Mouse (Mus musculus) midbrain, embryonic 14.5 days (tissue): ENCODE data around the gene Gm10273. TPM values are rescaled to one million over a fixed set of nuclear protein-coding genes. Genes with fewer than 3 reads are reported as not detected.
"Not testable (repeated sequence)": the region's sequence is repeated elsewhere in the genome, so short reads cannot be mapped to it uniquely, and the experiment has no call there.

Experiments
- ATAC-seq: fragments of 200-750 bp; cut with Nextera tagmentation; 2 replicates; pipeline ENCODE4 v1.8.0; 2017; ENCODE audit warnings: moderate number of reproducible peaks, moderate library complexity; ENCODE audit not compliant: low FRiP score, low TSS enrichment
- DNase-seq: peaks from one replicate; pipeline ENCODE4 v3.0.0-alpha.2; 2015
- H3K27ac ChIP-seq: fragments of 300-500 bp; sonication (generic); replicated peaks from 2 replicates; pipeline ENCODE4 v1.5.1; 2014; ENCODE audit warnings: mild to moderate bottlenecking, low read depth, low read length, moderate library complexity
- H3K27me3 ChIP-seq: fragments of 300-500 bp; sonication (generic); 2 replicates; pipeline ENCODE4 v1.6.1; 2014; ENCODE audit warnings: low read length, control low read depth, mixed read lengths; ENCODE audit not compliant: control insufficient read depth, insufficient read depth
- H3K36me3 ChIP-seq: fragments of 300-500 bp; sonication (generic); 2 replicates; pipeline ENCODE4 v1.6.1; 2014; ENCODE audit warnings: low read length, control low read depth; ENCODE audit not compliant: control insufficient read depth, insufficient read depth
- H3K4me1 ChIP-seq: fragments of 300-500 bp; sonication (generic); 2 replicates; pipeline ENCODE4 v1.6.1; 2014; ENCODE audit warnings: mild to moderate bottlenecking, antibody characterized with exemption, low read length, control low read depth; ENCODE audit not compliant: control insufficient read depth, insufficient read depth
- H3K4me2 ChIP-seq: fragments of 300-500 bp; sonication (generic); 2 replicates; pipeline ENCODE4 v1.6.1; 2014; ENCODE audit warnings: mild to moderate bottlenecking, low read length, moderate library complexity
- H3K4me3 ChIP-seq: fragments of 300-500 bp; sonication (generic); replicated peaks from 2 replicates; pipeline ENCODE4 v1.5.1; 2014; ENCODE audit warnings: low read depth, low read length
- H3K9ac ChIP-seq: fragments of 300-500 bp; sonication (generic); replicated peaks from 2 replicates; pipeline ENCODE4 v1.6.1; 2014; ENCODE audit warnings: mild to moderate bottlenecking, low read length, moderate library complexity
- H3K9me3 ChIP-seq: fragments of 300-500 bp; sonication (generic); 2 replicates; pipeline ENCODE4 v1.6.1; 2016; ENCODE audit warnings: low read length, control low read depth, mixed read lengths; ENCODE audit not compliant: control insufficient read depth
- WGBS: fragments of 180-500 bp; shearing (Covaris S2); extraction: QIAGEN DNeasy Blood & Tissue Kit; methylation state at CpG from one replicate; pipeline ENCODE4 v1.1.7; 2014; 5-methylcytosine and 5-hydroxymethylcytosine counted together
- polyA plus RNA-seq: library from polyadenylated mRNA; unstranded; fragments of >200 nt; fragmentation: Nextera tagmentation; extraction: Ambion mirVana; gene quantifications from 2 replicates; pipeline ENCODE4 v1.2.1, GENCODE M21; 2014

Gm10273 gene
- polyA plus RNA-seq, 1 experiment from 2014 or later, result 5.0 TPM

- no peak overlapping the region for H3K27ac ChIP-seq
- no peak overlapping the region for H3K4me2 ChIP-seq
- no peak overlapping the region for H3K9ac ChIP-seq
- H3K4me3 ChIP-seq, result no peak overlapping the region
- 86% methylated on average over 2 of the region's 2 CpGs for WGBS
- no peaks in the 10 kb centered on the region for H3K9me3 ChIP-seq
- H3K36me3 ChIP-seq, result no peaks in the 10 kb centered on the region
- H3K27me3 ChIP-seq, result no peaks in the 10 kb centered on the region
- H3K4me1 ChIP-seq, result no peaks in the 10 kb centered on the region
- no peak for ATAC-seq
- DNase-seq, result no peak
Observed at GRCm38 (mm10) chr10:59380411-59380821, 15.0 kb upstream of the Gm10273 start.

DNA sequence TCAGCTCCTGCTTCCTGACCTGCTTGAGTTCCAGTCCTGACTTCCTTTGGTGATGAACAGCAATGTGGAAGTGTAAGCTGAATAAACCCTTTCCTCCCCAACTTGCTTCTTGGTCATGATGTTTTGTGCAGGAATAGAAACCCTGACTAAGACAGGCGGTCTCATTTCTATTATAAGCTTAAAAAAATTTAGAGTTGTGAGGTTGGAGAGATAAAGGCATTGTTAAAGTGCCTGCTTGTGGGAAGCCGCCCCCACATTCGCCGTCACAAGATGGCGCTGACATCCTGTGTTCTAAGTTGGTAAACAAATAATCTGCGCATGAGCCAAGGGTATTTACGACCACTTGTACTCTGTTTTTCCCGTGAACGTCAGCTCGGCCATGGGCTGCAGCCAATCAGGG is 13.9 kb upstream of the Gm10273 start:
- WGBS, result 74% methylated on average over 6 of the region's 10 CpGs
- H3K4me1 ChIP-seq, ATAC-seq, H3K9me3 ChIP-seq, H3K36me3 ChIP-seq, H3K9ac ChIP-seq, H3K27me3 ChIP-seq, H3K4me2 ChIP-seq, DNase-seq, H3K27ac ChIP-seq, H3K4me3 ChIP-seq: not testable (repeated sequence)

GRCm38 (mm10) chr10:59386951-59387350 is 8.5 kb upstream of the Gm10273 start:
- Histone ChIP-seq H3K9ac (no peak overlapping the region), H3K36me3 (no peaks in the 10 kb centered on the region), H3K27ac (no peak overlapping the region), H3K27me3 (no peaks in the 10 kb centered on the region), H3K9me3 (peaks cover 5% of the 10 kb centered on the region; the same call in 1 of the 2 replicates), H3K4me3 (no peak overlapping the region), H3K4me2 (no peak overlapping the region), H3K4me1 (no peaks in the 10 kb centered on the region)
- ATAC-seq (no peak), DNase-seq (no peak)
- 91% methylated on average over 7 of the region's 8 CpGs for WGBS

- Histone ChIP-seq H3K27me3 (no peaks in the 10 kb centered on the region), H3K9me3 (peaks cover 5% of the 10 kb centered on the region; the same call in 1 of the 2 replicates), H3K4me2 (no peak overlapping the region), H3K27ac (no peak overlapping the region), H3K9ac (no peak overlapping the region), H3K4me3 (no peak overlapping the region), H3K36me3 (no peaks in the 10 kb centered on the region), H3K4me1 (no peaks in the 10 kb centered on the region)
- WGBS, result 95% methylated on average over 3 of the region's 3 CpGs
- no peak for ATAC-seq
- DNase-seq, result no peak
Observed at GRCm38 (mm10) chr10:59389652-59390051, 5.8 kb upstream of the Gm10273 start.

DNA sequence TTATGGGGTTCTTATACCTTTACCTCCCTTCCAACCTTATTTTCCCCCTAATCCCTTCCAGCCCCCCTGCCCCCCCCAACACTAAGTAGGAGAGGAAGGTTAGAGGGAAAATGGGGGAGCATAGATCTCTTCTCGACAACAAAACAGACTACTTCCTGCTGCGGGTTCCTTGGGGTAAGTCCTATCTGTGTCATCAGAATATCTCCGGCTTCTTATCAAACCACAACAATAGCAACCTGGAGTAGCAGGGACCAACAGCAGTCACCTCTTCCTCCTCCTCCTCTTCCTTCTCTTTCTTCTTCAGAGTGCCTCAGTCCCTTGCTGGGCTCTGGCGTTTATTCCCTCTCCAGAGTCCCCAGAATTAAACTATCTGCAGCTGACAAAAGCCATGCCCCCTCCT is 3.5 kb upstream of the Gm10273 start:
- Histone ChIP-seq H3K9me3 (peaks cover 5% of the 10 kb centered on the region; the same call in 1 of the 2 replicates), H3K36me3 (no peaks in the 10 kb centered on the region), H3K9ac (no peak overlapping the region), H3K4me1 (no peaks in the 10 kb centered on the region), H3K27me3 (no peaks in the 10 kb centered on the region), H3K4me3 (no peak overlapping the region), H3K4me2 (no peak overlapping the region), H3K27ac (no peak overlapping the region)
- ATAC-seq (no peak), DNase-seq (no peak)
- 83% methylated on average over 4 of the region's 4 CpGs for WGBS

GRCm38 (mm10) chr10:59402899-59403792 is 7.7 kb downstream of the Gm10273 start, which contains the start of gene Pla2g12b:
TSS of gene Pla2g12b (plus strand) at chr10:59403660.
- DNase-seq (no peak), ATAC-seq (no peak)
- no peaks in the 10 kb centered on the region for H3K36me3 ChIP-seq
- no peaks in the 10 kb centered on the region for H3K9me3 ChIP-seq
- no peak within 1 kb of the TSS for H3K9ac ChIP-seq
- H3K4me3 ChIP-seq, result no peak within 1 kb of the TSS
- no peak within 1 kb of the TSS for H3K4me2 ChIP-seq
- 76% methylated on average over 21 of the region's 21 CpGs for WGBS
- no peaks in the 10 kb centered on the region for H3K27me3 ChIP-seq
- no peaks in the 10 kb centered on the region for H3K4me1 ChIP-seq
- no peak within 1 kb of the TSS for H3K27ac ChIP-seq

DNA sequence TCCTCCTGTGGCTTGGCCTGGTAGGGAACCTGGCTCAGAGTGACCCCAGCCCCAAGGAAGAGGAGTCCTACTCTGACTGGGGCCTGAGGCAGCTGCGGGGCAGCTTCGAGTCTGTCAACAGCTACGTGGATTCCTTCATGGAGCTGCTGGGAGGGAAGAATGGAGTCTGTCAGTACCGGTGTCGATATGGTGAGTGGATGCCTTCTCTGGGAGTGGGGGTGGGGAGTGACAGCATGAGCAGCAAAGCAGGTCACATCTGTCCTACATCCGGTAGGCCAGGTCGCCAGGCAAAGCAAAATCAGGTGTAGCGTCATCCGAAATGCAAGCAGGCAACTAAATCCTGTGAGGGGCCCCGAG is 8.3 kb downstream of the Gm10273 start:
- Histone ChIP-seq H3K4me3 (no peak overlapping the region), H3K9ac (no peak overlapping the region), H3K27me3 (no peaks in the 10 kb centered on the region), H3K27ac (no peak overlapping the region), H3K4me1 (no peaks in the 10 kb centered on the region), H3K36me3 (no peaks in the 10 kb centered on the region), H3K9me3 (no peaks in the 10 kb centered on the region), H3K4me2 (no peak overlapping the region)
- WGBS, result 79% methylated on average over 10 of the region's 10 CpGs
- ATAC-seq (no peak), DNase-seq (no peak)

- no peak for DNase-seq
- 74% methylated on average over 6 of the region's 6 CpGs for WGBS
- Histone ChIP-seq H3K9ac (no peak overlapping the region), H3K36me3 (no peaks in the 10 kb centered on the region), H3K27ac (no peak overlapping the region), H3K4me2 (no peak overlapping the region), H3K27me3 (no peaks in the 10 kb centered on the region), H3K4me3 (no peak overlapping the region), H3K4me1 (no peaks in the 10 kb centered on the region), H3K9me3 (no peaks in the 10 kb centered on the region)
- ATAC-seq, result no peak
Observed at GRCm38 (mm10) chr10:59408499-59408898, 13.1 kb downstream of the Gm10273 start.

DNA sequence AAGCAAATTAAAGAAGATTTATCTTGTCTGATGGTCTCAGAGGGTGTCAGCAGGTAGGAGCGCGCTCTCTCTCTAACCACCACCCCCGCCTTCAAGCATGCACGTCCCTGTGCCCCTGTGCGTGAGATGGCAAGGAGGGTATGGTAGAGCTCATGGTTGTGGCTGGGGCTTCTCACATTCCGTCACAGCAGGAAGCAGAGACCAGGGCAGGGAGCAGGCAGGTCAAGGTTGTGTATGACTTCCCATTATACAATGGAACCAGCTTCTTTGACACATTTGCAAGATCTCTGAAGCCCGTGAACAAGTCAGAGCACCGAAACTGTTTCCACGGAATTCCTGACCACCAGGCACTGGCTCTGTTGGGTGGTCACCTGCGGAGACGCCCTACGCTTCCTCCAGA is 14.8 kb downstream of the Gm10273 start:
- WGBS, result 86% methylated on average over 12 of the region's 12 CpGs
- no peak overlapping the region for H3K9ac ChIP-seq
- DNase-seq (no peak), ATAC-seq (no peak)
- no peak overlapping the region for H3K4me2 ChIP-seq
- H3K4me3 ChIP-seq, result no peak overlapping the region
- H3K4me1 ChIP-seq, result no peaks in the 10 kb centered on the region
- H3K36me3 ChIP-seq, result no peaks in the 10 kb centered on the region
- no peaks in the 10 kb centered on the region for H3K9me3 ChIP-seq
- no peak overlapping the region for H3K27ac ChIP-seq
- no peaks in the 10 kb centered on the region for H3K27me3 ChIP-seq
